Mouse (Mus musculus) midbrain, embryonic 16.5 days (tissue): ENCODE results near the gene Sos1. TPM values are rescaled to one million over a fixed set of nuclear protein-coding genes. Genes with fewer than 3 reads are reported as not detected.

Experiments used
- ATAC-seq: fragments of 200-750 bp; cut with Nextera tagmentation; 2 replicates; pipeline ENCODE4 v1.8.0; 2017; ENCODE audit warnings: moderate TSS enrichment
- H3K27ac ChIP-seq: fragments of 300-500 bp; sonication (generic); 2 replicates; pipeline ENCODE4 v1.5.1; 2014; ENCODE audit warnings: mild to moderate bottlenecking, low read length, mixed read lengths
- H3K27me3 ChIP-seq: fragments of 300-500 bp; sonication (generic); 2 replicates; pipeline ENCODE4 v1.6.1; 2014; ENCODE audit warnings: low read depth, low read length, mixed read lengths; ENCODE audit not compliant: control insufficient read depth, insufficient read depth
- H3K36me3 ChIP-seq: fragments of 300-500 bp; sonication (generic); 2 replicates; pipeline ENCODE4 v1.6.1; 2014; ENCODE audit warnings: mild to moderate bottlenecking, low read length, moderate library complexity, mixed read lengths; ENCODE audit not compliant: control insufficient read depth, insufficient read depth
- H3K4me1 ChIP-seq: fragments of 300-500 bp; sonication (generic); 2 replicates; pipeline ENCODE4 v1.6.1; 2014; ENCODE audit warnings: mild to moderate bottlenecking, low read length, mixed read lengths; ENCODE audit not compliant: control insufficient read depth, insufficient read depth
- H3K4me2 ChIP-seq: fragments of 300-500 bp; sonication (generic); 2 replicates; pipeline ENCODE4 v1.6.1; 2014; ENCODE audit warnings: mild to moderate bottlenecking, low read length, mixed read lengths
- H3K4me3 ChIP-seq: fragments of 300-500 bp; sonication (generic); 2 replicates; pipeline ENCODE4 v1.5.1; 2014; ENCODE audit warnings: low read depth, mild to moderate bottlenecking, low read length, moderate library complexity, mixed read lengths
- H3K9ac ChIP-seq: fragments of 300-500 bp; sonication (generic); 2 replicates; pipeline ENCODE4 v1.6.1; 2014; ENCODE audit warnings: low read depth, low read length, mixed read lengths
- H3K9me3 ChIP-seq: fragments of 300-500 bp; sonication (generic); replicated peaks from 2 replicates; pipeline ENCODE4 v1.6.1; 2014; ENCODE audit warnings: mild to moderate bottlenecking, low read length, mixed read lengths; ENCODE audit not compliant: control insufficient read depth, poor library complexity, severe bottlenecking
- WGBS: fragments of 180-500 bp; shearing (Covaris S2); extraction: QIAGEN DNeasy Blood & Tissue Kit; methylation state at CpG from one replicate; pipeline ENCODE4 v1.1.7; 2014; 5-methylcytosine and 5-hydroxymethylcytosine counted together
- polyA plus RNA-seq: library from polyadenylated mRNA; unstranded; fragments of >200 nt; fragmentation: Nextera tagmentation; extraction: Ambion mirVana; gene quantifications from 2 replicates; pipeline ENCODE4 v1.2.1, GENCODE M21; 2015

Sos1 gene
- polyA plus RNA-seq, result 6.6 and 7.5 TPM in 2 replicates

GRCm38 (mm10) chr17:80480031-80480854 lies at the start of gene Sos1:
Gene Sos1 (minus strand): TSS chr17:80480453.
- peak; percentile 85 for ATAC-seq
- H3K9me3 ChIP-seq, result no peaks in the 10 kb centered on the region
- peaks cover 28% of the 10 kb centered on the region for H3K4me1 ChIP-seq
- H3K36me3 ChIP-seq, result no peaks in the 10 kb centered on the region
- peak within 1 kb of the TSS; percentile 80 for H3K4me3 ChIP-seq
- no peaks in the 10 kb centered on the region for H3K27me3 ChIP-seq
- under 1% methylated on average over 54 of the region's 90 CpGs for WGBS
- peak within 1 kb of the TSS; percentile 96 for H3K27ac ChIP-seq
- peak within 1 kb of the TSS; percentile 73 for H3K4me2 ChIP-seq
- peak within 1 kb of the TSS; percentile 97 for H3K9ac ChIP-seq

- H3K36me3 ChIP-seq, result no peaks in the 10 kb centered on the region
- no peaks in the 10 kb centered on the region for H3K27me3 ChIP-seq
- no peak overlapping the region for H3K4me2 ChIP-seq
- no peak overlapping the region for H3K9ac ChIP-seq
- no peak overlapping the region for H3K27ac ChIP-seq
- no peak for ATAC-seq
- H3K4me1 ChIP-seq, result no peaks in the 10 kb centered on the region
- no peaks in the 10 kb centered on the region for H3K9me3 ChIP-seq
- H3K4me3 ChIP-seq, result no peak overlapping the region
- 87% methylated on average over 3 of the region's 3 CpGs for WGBS
These were observed 43.0 kb upstream of the Sos1 start for GRCm38 (mm10) chr17:80523231-80523630.

GRCm38 (mm10) chr17:80522229-80522556 lies 41.9 kb upstream of the Sos1 start:
- ATAC-seq, result no peak
- Histone ChIP-seq H3K9ac (no peak overlapping the region), H3K4me3 (no peak overlapping the region), H3K27me3 (no peaks in the 10 kb centered on the region), H3K4me2 (no peak overlapping the region), H3K27ac (no peak overlapping the region), H3K4me1 (no peaks in the 10 kb centered on the region), H3K9me3 (no peaks in the 10 kb centered on the region), H3K36me3 (no peaks in the 10 kb centered on the region)
- 41% methylated on average over 7 of the region's 7 CpGs for WGBS

DNA sequence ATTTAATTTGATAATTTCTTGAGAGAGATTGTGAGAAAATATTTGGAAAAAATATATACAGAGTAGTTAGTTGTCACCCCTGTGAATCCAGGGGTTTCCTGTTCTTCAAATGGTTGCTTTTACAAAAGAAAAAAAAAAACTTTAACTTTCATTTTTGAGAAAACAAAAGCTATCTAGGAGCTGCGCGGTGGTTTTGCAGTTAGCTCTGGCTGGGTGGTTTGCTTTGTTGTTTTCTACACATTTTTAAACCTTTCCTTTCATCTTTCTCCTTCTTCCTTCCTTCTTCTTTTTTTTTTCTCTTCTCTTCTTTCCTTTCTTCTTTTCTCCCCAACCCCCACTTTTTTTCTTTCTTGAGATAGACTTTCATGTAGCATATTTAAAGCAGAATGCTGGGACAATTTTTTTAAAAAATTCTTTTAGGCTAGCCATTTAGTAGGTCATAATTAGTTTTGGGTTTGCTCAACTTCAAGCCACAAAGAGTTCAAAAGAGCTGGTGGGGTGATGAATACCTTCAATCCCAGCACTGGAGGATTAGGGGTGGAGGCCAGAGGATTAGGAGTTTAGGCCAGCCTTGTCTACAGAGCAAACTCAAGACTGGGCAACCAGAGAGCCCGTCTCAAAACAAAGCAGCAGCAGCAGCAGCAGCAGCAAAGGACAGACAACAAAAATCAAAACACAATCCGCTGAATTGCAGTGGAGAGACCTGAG lies 41.4 kb upstream of the Sos1 start:
- Histone ChIP-seq H3K36me3 (no peaks in the 10 kb centered on the region), H3K9ac (no peak overlapping the region), H3K4me1 (no peaks in the 10 kb centered on the region), H3K9me3 (no peaks in the 10 kb centered on the region), H3K27ac (no peak overlapping the region), H3K27me3 (no peaks in the 10 kb centered on the region), H3K4me2 (no peak overlapping the region), H3K4me3 (no peak overlapping the region)
- WGBS, result 15% methylated on average over 4 of the region's 4 CpGs
- ATAC-seq, result no peak

DNA sequence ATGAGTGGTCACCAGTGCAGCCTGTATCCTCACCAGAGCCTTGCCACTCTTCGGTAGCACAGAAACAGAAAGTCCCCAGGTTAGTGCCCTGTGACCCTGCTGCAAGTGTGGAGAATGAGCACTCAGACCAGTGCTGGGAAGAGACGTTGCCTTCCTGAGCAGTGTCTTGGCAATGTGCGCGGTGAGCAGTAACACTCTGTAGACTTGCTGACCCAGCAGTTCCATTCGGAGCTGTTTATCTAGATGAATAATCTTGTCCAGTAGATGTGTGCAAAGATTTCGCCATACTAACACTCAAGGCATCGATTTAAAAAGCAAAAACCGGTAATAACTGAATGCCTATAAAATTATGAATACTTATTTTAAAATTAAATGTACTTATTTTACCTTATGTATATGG lies 40.3 kb upstream of the Sos1 start:
- no peak overlapping the region for H3K4me2 ChIP-seq
- H3K27me3 ChIP-seq, result no peaks in the 10 kb centered on the region
- no peak overlapping the region for H3K9ac ChIP-seq
- H3K4me3 ChIP-seq, result no peak overlapping the region
- H3K9me3 ChIP-seq, result no peaks in the 10 kb centered on the region
- no peaks in the 10 kb centered on the region for H3K4me1 ChIP-seq
- no peak for ATAC-seq
- no peaks in the 10 kb centered on the region for H3K36me3 ChIP-seq
- no peak overlapping the region for H3K27ac ChIP-seq
- 83% methylated on average over 8 of the region's 8 CpGs for WGBS

- Histone ChIP-seq H3K9ac (no peak overlapping the region), H3K36me3 (no peaks in the 10 kb centered on the region), H3K27me3 (no peaks in the 10 kb centered on the region), H3K9me3 (no peaks in the 10 kb centered on the region), H3K4me3 (no peak overlapping the region), H3K27ac (no peak overlapping the region), H3K4me2 (no peak overlapping the region), H3K4me1 (no peaks in the 10 kb centered on the region)
- 95% methylated on average over 12 of the region's 12 CpGs for WGBS
- no peak for ATAC-seq
These were observed 38.6 kb upstream of the Sos1 start for GRCm38 (mm10) chr17:80518811-80519210.

DNA sequence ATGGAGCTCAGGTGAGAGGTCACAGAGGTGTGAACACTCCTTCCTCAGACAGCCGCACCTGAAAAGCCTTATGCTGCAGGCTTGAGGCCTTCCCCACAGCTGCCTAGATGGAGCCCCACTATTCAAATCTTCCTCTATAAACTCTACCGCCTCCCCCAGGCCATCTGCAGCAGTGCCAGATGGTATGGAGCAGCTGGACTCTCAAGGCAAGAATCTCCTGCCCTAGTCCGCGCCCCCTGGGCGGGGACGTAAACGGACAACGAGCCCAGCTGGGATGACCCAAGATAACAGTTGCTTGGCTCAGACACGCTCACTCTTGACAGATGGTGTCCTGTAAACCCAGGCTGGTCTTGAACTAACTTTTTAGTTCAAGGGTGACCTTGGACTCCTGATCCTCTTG lies 37.0 kb upstream of the Sos1 start:
- Histone ChIP-seq H3K36me3 (no peaks in the 10 kb centered on the region), H3K9ac (no peak overlapping the region), H3K27ac (no peak overlapping the region), H3K27me3 (no peaks in the 10 kb centered on the region), H3K4me3 (no peak overlapping the region), H3K4me1 (no peaks in the 10 kb centered on the region), H3K4me2 (no peak overlapping the region), H3K9me3 (no peaks in the 10 kb centered on the region)
- ATAC-seq, result no peak
- 85% methylated on average over 9 of the region's 9 CpGs for WGBS

DNA sequence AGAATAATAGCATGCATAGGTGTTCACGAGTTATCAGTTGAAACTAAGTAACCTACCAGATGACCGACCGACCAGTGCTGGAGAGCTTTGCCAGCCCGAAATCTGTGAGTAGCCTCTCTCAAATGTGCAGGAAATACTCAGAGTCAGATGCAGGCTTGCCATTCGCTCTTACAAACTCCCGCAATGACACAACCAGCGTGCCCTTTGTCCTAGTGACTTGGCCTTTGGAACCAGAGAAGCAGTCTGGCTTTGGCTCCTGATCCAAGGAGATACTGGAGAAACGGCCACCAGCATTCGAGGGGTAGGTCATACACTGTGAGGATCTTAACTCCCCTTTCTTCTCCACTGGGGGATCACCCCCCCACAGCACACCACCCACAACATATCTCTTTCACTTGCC lies 35.7 kb upstream of the Sos1 start:
- H3K4me1 ChIP-seq, result no peaks in the 10 kb centered on the region
- H3K27me3 ChIP-seq, result no peaks in the 10 kb centered on the region
- no peak overlapping the region for H3K9ac ChIP-seq
- H3K4me3 ChIP-seq, result no peak overlapping the region
- no peak for ATAC-seq
- 93% methylated on average over 9 of the region's 9 CpGs for whole genome bisulfite sequencing
- H3K9me3 ChIP-seq, result no peaks in the 10 kb centered on the region
- H3K36me3 ChIP-seq, result no peaks in the 10 kb centered on the region
- H3K4me2 ChIP-seq, result no peak overlapping the region
- no peak overlapping the region for H3K27ac ChIP-seq

DNA sequence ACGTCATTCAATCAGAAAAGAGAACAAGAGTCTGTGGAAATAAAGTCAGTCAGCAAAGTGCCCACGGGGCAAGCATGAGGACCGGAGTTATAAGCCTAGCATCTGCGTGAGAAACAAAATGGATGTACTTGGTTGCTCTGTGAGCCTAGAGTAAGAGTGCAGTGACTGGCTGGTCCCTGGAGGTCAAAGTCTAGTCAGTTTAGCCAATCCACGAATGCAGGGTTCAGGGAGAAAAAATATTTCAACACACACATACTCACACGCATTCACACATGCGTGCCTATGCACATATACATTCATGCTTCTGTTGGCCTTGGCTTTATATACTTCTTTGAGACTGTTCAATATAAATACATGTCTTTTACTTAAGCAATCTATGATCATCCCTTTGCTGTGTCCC lies 35.3 kb upstream of the Sos1 start:
- Histone ChIP-seq H3K9me3 (no peaks in the 10 kb centered on the region), H3K36me3 (no peaks in the 10 kb centered on the region), H3K4me3 (no peak overlapping the region), H3K27ac (no peak overlapping the region), H3K4me2 (no peak overlapping the region), H3K9ac (no peak overlapping the region), H3K4me1 (no peaks in the 10 kb centered on the region), H3K27me3 (no peaks in the 10 kb centered on the region)
- no peak for ATAC-seq
- 94% methylated on average over 7 of the region's 7 CpGs for WGBS
